Mouse (Mus musculus) R1 (cell line): ENCODE results near the gene Retreg3.

Source experiments
- DNase-seq: peaks from one replicate; pipeline ENCODE4 v3.0.0-alpha.2; 2018; ENCODE audit warnings: low read depth, low spot score

The Retreg3 gene

GRCm38 (mm10) chr11:101052751-101053473 is 66.8 kb downstream of the Retreg3 start:
- no peak for DNase-seq

GRCm38 (mm10) chr11:101051617-101052016 is 68.1 kb downstream of the Retreg3 start:
- no peak for DNase-seq

GRCm38 (mm10) chr11:101051051-101051493 is 68.6 kb downstream of the Retreg3 start:
- DNase-seq = no peak

- no peak for DNase-seq
Observed at GRCm38 (mm10) chr11:101050359-101050758, 69.3 kb downstream of the Retreg3 start.

GRCm38 (mm10) chr11:101047502-101047901 is 72.2 kb downstream of the Retreg3 start:
- no peak for DNase-seq

GRCm38 (mm10) chr11:101046440-101046839 is 73.3 kb downstream of the Retreg3 start:
- no peak for DNase-seq
